Mouse (Mus musculus) cerebellum, adult 8-10 months (tissue): ENCODE results near the gene Prdx1.
"Not testable (repeated sequence)": the region's sequence is repeated elsewhere in the genome, so short reads cannot be mapped to it uniquely, and the experiment has no call there.

ENCODE experiments used
- DNase-seq: peaks from one replicate; pipeline ENCODE4 v3.0.0; 2022

Gene Prdx1

DNA sequence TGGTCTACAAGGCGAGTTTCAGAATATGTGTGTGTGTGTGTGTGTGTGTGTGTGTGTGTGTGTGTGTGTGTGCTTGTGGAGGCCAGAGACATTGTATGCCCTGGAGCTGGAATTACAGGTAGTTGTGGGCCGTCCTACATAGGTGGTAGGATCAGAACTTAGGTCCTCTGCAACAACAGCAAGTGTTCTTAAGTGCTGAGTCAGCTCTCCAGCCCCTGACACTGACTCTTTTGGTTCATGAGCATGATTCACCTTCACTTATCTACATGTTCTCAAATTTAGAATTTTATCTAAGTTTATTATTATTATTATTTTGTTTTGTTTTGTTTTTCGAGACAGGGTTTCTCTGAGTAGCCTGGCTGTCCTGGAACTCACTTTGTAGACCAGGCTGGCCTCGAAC is 4.8 kb upstream of the Prdx1 start:
- DNase-seq: not testable (repeated sequence)

DNA sequence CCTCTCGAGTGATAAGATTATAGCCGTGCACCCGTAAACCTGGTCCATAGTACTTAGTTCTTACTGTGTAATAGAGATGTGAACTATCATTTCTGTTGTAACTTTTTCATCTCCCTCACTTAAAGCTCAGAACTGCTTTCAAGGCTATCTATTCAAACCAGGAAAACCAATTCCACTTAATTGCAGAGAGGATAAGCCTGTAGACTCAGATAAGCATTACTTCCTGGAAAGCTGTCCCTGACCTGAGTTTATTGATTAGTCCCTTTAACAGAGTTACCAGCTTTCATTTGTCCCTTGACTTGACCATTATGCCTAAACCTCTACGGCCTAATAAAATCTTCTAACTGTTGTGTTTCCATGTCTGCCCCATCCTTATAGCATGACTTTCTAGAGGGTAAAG is 1.4 kb upstream of the Prdx1 start:
- no peak for DNase-seq

DNA sequence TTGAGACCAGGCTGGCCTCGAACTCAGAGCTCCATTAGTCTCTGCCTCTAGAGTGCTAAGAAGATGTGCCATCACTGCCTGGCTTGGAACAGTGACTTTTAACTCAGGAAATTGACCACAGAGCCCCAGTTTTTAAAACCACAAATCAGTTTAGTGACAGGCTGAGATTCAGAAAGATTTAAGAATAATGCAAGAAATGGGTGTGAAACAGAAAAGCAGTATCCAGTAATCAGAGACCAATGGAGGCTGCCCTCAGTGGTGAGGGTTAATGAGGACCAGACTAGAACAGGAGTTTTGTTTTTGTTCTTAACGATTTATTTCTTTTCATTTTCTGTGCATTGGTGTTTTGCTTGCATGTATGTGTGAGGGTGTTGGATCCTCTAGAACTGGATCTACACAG is 679 bp upstream of the Prdx1 start:
- DNase-seq: no peak

DNA sequence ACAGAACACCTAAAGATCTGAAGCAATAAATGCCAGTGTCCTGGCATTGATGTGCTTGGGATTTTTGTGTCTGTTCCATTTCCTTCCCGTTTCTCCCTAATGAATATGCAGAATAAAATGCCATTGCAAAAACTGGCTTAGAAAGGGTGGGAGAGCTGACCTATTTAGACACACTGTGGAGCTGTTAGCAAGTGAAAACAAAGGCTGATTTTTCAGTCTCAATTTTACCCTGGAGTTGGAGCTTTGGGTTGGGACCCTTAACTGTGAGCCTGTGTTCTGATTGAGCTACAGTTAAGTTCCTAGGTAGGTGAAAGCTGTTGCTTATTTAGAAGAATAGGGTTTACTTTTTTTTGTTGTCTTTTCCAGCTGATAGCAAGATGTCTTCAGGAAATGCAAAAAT is 1.7 kb downstream of the Prdx1 start:
- DNase-seq: no peak

DNA sequence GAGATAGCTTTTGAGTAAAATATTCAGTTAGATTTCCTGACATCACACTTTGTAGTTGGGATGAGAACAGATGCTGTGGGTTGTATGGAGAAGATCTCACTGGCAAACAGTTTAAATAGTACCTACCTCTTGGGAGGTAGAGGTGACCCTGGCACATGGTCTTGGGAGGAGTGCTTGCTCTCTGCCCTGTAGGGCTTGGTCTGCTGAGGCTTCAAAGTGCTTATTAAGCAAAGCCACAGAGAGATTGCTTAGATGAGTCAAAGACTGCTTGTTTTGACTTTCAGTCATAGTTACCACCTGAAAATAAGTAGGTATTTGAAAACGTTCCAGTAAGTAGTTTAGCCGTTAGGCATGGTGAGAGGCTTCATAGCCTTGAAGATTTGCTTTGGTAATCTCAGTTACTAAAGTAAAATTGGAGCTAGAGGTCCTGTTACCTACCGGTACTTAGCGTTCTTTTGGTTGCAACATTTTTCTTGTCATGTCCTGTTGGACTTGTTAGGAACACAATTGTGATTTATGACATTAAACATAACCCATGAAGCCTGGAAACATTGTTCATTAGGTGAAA is 4.0 kb downstream of the Prdx1 start:
- no peak for DNase-seq

DNA sequence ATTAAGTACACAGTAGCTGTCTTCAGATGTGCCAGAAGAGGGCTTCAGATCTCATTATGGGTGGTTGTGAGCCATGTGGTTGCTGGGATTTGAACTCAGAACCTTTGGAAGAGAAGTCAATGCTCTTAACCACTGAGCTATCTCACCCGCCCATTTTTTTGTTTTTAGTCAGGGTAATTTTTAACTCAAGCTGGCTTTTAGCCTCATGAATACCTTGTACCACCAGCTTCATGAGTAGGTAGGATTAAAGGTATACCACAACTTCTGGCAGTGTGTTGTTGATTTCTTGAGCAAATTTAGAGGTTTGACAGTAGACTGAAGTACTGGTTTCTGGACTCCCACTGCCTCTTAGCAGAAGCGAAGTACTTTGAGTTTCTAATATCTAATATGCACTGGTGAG is 6.8 kb downstream of the Prdx1 start:
- DNase-seq: no peak

DNA sequence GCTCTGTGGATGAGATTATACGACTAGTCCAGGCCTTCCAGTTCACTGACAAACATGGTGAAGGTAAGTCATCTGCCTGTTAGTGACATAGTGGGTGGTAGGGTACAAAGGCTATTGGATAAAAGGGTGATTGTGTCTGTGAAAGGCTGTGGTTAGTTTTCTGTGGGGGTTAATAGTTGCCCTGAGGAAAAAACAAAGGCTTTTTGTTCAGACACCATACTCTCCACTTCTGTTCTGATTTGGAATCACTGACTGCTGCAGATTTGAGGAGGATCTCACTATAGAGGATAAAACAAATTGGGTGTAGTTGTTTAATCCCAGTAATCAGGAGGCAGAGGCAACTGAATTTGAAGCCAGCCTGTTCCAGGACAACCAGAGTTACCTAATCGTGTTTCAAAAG is 8.4 kb downstream of the Prdx1 start:
- DNase-seq: no peak

DNA sequence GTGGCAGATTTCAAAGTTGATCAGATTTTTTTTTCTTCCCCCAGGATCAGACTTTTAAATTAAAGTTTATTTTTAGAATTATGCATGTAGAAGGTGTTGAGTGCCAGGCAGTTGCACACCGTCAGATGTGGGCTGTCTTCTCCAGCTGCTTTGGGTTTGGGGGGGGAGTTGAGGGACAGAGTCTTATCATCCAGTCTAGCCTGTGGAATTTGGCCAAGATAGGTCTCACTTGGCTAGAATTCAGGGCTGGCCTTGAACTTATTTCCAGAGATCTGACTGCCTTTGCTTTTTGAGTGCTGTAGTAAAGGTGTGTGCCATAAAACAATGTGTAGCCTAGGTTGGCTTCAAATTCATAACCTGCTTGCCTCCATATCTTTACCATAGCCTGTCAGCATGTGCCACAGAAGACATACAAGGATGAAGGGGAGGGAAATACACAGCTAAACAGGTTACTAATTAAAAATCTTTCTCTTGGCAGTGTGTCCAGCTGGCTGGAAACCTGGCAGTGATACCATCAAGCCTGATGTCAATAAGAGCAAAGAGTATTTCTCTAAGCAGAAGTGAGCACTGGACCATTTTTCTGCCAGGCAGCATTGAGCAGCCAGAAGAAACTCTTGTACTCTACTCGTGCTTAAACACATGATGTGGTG is 13.5 kb downstream of the Prdx1 start:
- DNase-seq: no peak

DNA sequence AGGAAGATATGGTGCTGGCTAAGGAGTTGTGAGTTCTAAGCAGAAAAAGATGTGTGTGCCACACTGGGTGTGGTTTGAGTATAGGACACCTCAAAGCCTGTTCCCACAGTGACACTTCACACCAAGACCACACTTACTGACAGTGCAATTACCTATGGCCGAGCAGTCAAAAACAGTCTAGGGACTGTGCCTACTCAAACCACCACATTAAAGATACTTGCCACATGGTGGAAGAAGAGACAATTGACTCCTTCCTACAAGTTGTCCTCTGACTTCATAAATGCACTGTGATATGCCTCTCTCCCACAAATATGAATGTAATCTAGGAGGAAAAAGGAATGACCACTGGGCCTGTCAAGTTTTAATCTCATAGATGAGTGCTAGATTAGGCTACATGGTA is 15.6 kb downstream of the Prdx1 start:
- DNase-seq: no peak

DNA sequence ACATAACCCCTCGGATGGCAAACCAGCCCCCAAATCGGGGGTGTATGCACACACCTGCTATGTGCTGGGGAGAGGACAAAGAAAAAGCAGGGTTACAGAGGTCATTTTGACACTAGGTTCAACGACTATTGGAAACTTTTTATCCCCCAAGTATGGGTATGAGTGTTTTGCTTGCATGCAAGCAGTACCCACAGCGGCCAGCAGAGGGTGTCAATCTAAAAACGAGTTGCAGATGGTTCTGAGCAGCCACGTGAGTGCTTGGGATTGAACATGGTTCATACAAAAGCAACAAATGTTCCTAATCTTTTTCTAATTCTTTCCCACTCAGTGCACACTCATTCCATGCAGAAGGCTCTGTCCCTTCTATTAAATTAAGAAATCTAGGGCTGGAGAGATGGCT is 18.5 kb downstream of the Prdx1 start:
- DNase-seq: peak; percentile 58

DNA sequence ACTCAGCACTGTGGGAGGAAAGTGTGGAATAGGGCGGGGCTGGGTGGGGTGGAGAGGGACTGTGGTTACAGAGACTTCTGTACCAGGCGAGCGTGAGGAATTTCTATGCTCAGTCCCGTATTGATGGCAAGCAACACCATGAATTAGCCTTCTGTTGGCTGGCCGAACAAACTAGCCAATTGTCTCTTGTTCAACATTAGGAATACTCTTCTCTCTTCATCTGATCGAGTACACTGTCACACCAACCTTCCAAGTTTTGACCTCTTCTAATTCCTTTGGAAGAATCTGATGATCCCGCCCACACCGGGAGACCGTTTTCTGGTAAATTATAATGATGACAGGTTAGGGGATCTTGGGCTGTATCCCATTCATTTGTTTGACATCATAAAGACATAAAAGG is 22.3 kb downstream of the Prdx1 start:
- peak; percentile 39 for DNase-seq

DNA sequence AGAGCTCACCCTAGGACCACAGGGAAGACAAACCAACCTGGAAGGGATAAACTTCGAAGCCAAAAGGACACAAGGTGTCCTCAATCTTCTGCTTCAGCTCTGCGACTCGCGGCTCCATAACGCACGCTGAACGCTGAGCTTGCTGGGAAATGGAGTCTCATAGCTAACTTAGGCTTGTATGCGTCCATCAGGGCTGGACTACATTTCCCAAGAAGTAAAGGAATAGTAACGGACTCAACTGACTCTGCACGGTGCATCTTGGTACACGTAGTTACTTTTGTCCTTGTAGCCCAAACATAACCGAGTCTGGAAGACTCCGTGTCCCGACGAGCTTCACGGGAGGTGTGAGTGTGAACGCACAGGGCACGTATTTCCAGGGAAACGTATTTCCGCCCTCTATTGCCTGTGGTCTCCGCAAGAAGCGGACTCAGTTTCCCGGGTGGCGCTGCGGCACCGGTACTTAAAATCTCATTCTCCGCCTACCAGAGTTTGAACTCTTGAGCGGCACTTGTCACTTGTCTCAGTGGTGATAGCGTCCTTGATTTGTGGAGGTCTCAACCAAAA is 22.9 kb downstream of the Prdx1 start, which contains the start of the genes Mmachc and Ccdc163:
Gene Mmachc (minus strand): TSS at position 206 of the 564 bp plus-strand sequence.
Gene Ccdc163 (plus strand): TSS at position 309 of the 564 bp plus-strand sequence.
- peak; percentile 90 for DNase-seq

DNA sequence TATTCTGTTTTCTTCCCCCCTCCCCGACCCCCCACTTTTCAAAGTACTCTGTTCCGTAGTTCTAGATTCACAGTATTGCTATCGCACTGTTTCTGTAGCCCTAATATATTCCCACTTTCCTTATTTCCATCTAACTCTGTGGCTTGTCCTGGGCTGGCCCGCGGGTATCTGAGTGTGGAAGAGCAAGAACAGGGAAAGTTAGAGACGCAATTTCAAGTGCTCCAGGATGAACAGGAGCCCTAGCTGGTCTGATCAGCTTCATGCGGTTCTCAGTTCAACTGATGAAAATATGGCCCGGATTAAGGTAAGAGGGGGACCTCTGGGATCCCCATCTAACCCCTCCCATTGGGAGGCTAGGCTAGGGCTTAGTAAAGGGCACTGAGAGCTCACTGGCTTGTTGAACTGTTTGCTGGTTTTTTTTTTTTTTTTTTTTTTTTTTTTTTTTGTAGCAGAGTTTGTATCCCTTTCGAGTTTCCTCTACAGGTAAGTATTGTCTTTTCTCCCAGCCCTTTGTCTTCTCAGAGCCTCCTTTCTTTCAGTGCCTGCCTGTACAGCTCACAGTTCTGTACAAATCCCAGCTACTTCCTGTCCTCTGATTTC is 23.5 kb downstream of the Prdx1 start:
- no peak for DNase-seq

DNA sequence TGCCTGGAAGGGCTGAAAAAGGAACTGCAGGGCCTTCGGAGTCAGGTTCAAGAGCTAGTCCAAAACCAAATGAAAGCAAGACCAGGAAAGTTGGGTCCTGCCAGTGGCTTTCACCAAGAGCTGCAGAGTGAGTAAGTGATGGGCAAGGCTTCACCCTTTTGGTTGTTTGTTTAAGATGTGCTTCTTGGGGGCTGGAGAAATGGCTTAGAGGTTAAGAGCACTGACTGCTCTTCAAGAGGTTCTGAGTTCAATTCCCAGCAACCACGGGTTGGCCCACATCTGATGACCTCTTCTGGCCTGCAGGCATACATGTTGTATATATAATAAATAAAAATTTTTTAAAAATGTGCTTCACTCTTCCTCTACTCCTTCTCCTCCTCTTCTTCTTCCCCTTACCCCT is 24.8 kb downstream of the Prdx1 start:
- DNase-seq: no peak

DNA sequence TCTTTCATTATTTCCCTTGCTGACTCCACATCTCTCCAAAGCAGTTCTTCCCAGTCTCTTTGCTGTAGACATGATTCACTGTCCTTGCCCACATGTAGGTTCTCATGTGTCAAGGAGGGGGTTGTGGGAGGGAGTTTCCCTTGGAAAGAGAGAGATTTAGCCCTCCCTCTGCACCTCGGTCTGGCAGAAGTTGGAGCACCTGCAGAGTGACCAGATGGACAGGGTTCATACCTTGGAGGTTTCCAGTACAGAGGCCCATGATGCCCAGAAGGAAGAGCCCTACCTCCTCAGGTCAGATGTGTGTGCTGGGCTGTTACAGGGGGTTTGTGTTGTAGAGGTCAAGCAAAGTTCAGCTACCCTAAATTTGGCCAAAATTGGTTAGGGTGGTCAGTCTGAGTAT is 27.2 kb downstream of the Prdx1 start:
- no peak for DNase-seq

DNA sequence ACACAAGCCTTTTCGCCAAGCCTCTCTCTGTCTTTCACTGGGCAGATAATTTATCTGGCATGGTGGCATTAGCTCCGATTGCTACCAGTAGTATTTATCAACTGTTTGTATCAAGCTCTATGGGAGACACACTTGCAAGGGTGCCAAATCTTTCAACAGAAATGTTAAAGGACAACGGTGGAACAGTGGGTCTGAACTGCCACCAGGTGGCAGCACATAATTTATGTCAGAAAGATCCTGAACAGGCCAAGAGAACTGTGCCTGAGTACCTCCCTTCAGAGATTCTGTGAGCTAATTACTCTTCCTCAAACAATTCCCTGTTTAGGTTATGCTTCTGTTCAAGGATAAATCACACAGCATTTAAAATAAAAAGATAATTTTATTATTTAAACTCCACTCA is 34.1 kb downstream of the Prdx1 start:
- DNase-seq: peak; percentile 68

DNA sequence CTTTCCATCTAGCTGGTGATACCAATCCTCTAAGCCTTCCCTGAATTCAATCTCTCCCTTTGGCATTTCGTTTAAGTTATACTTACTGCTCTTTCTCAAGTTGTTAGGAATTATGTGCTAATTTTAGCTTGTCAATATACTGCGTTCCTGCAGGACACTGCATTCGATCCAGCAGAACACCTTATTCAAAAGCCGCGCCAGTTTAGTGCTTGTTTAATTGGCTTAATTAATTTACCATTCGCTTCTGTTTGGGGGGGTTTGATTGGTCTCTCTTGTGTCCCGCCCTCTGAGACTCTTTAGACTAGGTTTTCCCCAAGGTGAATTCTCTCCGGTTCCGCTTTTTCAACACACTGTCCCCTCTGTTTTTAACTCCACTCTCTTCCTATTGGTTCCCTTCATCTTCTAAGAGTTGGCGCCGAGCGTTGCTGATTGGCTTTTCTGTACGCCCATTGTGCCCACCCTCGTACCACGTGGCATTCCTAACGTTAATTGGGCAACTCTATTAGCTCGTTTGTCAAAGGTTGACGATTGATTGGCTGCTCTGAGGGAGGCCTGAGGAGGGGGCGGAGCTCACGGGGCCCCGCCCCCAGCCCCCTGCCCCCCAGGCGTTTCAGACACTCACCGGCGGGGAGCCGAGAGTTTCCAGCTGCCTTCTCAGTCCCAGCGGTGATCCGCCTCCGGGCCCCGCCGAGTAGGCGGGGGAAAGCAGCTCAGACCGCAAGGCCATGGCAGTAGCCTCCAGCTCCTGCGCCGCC is 35.2 kb downstream of the Prdx1 start, which contains the start of gene Tesk2:
Gene Tesk2 (plus strand): TSS at position 606 of the 755 bp plus-strand sequence.
- DNase-seq: peak; percentile 88

DNA sequence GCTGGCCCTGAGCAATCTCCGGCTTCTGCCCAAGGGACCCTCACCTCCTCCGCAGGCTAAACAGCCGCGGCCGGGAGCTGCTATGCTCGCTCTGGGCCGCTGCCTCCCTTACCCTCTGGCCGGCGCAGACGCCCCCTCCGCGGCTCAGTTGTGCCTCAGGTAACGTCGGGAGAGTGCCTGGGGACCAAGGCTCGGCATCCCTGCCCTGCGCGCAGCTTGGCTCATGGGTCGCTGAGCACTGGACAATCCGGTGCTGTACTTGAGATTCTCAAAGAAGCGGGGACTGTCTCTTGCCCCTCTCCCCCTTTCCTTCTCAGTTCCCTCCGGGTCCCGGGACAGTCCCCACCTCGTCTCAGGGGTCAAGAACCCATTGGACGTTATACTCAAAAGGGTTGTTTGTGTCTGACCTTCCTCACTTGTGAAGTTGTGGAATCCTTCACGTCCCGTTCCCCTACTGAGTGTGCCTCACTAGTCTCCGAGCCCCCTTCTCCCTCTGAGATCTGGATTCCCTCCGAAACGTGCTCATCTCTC is 35.8 kb downstream of the Prdx1 start:
- DNase-seq: no peak

DNA sequence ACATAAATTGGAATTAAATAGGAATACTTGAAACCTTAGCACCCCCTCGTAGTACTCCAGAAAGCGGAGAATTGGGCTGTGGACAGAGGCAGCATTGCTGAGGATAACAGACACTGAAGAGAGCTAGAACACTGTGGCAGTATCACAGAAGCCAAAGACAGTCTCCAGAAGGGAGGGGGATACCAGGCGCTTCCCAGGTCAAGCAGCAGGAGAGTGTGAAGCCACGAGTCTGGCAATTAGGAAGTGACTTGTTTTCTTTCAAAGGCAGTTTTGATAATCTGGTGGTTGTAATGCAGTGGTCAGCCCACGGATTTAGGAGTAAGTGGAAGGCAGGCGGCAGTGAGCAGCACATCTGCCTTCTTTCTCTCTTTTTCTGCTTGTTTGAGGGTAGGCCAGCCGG is 36.9 kb downstream of the Prdx1 start:
- no peak for DNase-seq

DNA sequence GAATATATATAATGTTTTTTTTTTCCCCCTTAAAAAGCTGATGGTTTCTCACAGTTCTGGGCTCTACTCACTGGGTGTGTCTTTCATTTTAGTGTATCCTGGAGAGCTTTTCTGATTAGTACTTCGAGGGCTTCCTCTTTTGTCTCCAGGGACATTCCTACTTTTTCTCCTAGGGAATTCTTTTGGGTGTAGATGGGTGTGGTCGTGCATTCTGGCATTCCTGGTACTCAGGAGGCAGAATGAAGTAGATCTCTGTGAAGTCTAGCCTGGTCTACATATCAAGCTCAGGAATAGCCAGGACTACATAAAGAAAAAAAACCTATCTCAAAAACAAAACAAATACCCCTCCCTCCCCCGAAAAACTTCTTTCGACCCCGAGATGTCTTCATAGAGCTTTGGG is 40.1 kb downstream of the Prdx1 start:
- DNase-seq: no peak

DNA sequence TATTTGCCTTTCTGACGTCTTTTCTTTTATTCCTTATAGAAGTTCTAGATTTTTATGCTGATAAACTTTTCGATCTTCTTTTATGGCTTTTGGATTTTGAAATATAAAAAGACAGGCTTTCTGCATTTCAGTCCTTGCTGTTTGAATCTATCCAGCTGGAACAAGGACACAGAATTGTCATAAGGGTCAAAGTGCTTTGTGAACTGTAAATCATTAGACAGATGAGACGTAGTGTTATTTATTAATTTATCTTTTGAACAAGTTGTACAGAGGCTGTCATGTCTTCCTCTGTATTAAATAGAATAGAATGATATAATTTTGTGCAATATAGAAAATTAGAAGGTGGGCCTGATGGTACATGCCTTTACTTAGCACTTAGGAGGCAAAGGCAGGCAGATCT is 42.1 kb downstream of the Prdx1 start:
- no peak for DNase-seq

DNA sequence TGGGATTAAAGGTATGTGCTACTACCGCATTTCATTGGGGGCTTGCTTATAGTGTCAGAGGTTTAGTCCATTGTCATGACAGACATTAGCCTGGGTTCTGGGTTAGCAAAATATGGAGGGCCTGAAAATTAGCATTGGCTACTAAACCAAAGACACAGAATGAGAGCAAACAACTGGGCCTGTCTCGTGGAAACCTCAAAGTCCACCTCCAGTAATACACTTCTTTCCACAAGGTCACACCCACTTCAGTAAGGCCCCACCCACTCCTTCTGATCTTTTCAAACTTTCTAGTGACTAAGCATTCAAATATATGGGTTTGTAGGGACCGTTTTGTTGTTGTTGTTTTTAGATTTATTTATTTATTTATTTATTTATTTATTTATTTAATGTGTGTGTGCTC is 44.2 kb downstream of the Prdx1 start:
- no peak for DNase-seq

DNA sequence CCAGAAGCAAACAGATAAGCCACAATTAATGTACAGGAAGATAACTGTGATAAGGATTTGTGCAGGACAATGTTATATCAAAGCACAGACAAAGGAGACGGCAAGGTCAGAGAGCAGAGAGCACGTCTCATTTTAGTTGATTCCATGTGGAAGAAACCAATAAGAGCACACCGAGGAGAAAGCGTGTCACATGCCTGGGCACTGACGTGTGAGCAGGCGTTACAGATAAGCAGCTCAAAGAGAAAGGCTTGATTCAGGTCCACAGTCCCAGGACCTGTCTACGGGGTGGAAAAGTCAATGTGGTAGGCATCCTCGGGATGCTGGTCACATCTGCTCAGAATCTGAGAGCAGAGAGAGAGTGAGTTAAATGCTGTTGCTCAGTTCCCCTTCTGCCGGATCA is 45.7 kb downstream of the Prdx1 start:
- DNase-seq: no peak
